Mouse (Mus musculus) thymus, adult 2 months (tissue): Measurements from ENCODE around the gene Gab1.

Experiments used
- CTCF ChIP-seq: fragments of 200-500 bp; IDR thresholded peaks from 2 replicates; pipeline ENCODE4 v1.5.1; 2012; ENCODE audit warnings: mild to moderate bottlenecking, control low read depth, low read length, moderate library complexity, borderline replicate concordance; ENCODE audit not compliant: control insufficient read depth, poor library complexity, insufficient read depth; ENCODE audit errors: extremely low read depth
- POLR2A ChIP-seq: fragments of 200-500 bp; IDR thresholded peaks from 2 replicates; pipeline ENCODE4 v1.6.1; 2012; ENCODE audit warnings: mild to moderate bottlenecking, low read length, control low read depth, moderate library complexity; ENCODE audit not compliant: control insufficient read depth, poor library complexity, insufficient read depth; ENCODE audit errors: extremely low read depth

DNA sequence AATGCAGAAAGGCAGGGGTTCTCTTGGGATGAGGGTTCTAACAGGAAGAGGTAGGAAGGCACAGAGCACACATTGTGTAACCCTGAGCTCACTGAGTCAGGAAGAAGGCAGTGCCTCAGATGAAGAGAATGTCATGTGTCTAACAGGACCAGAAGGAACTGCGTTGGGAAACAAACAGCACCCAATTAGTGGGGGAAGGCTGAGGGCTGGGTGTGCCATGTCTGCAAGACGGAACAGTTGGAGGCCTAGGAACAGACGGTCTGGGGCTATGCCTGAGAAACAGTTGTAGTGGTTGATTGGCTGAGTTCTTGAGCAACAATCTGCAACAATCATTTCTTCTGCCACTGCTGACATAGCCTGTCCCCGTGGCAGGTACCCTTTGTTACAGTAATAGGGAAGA lies 38.8 kb upstream of the Gab1 start:
- TF ChIP-seq CTCF (no peak), POLR2A (no peak)
